Mouse (Mus musculus) myocyte (in vitro differentiated cells): ENCODE results near the gene Mab21l2. TPM values are rescaled to one million over a fixed set of nuclear protein-coding genes. Genes with fewer than 3 reads are reported as not detected.

Source experiments
- H3K27me3 ChIP-seq: one replicate; pipeline ENCODE4 v1.6.1; 2011; ENCODE audit not compliant: control insufficient read depth, insufficient read depth, insufficient read length
- H3K36me3 ChIP-seq: one replicate; pipeline ENCODE4 v1.6.1; 2011; ENCODE audit not compliant: control insufficient read depth, insufficient read depth
- H3K4me2 ChIP-seq: one replicate; pipeline ENCODE4 v1.6.1; 2011; ENCODE audit warnings: low read depth, control low read depth
- H3K4me3 ChIP-seq: one replicate; pipeline ENCODE4 v1.5.1; 2011; ENCODE audit warnings: mild to moderate bottlenecking, control low read depth, moderate library complexity
- H3K79me2 ChIP-seq: one replicate; pipeline ENCODE4 v1.6.1; 2011; ENCODE audit not compliant: control insufficient read depth, insufficient read depth
- H3ac ChIP-seq: one replicate; pipeline ENCODE4 v1.6.1; 2011; ENCODE audit not compliant: control insufficient read depth, insufficient read length
- CEBPB ChIP-seq: IDR thresholded peaks from 2 replicates; pipeline ENCODE4 v1.6.1; 2011; ENCODE audit warnings: mild to moderate bottlenecking, moderate library complexity; ENCODE audit not compliant: poor library complexity, insufficient read depth, severe bottlenecking
- E2F4 ChIP-seq: IDR thresholded peaks from one replicate; pipeline ENCODE4 v1.6.1; 2011; ENCODE audit warnings: mild to moderate bottlenecking, control low read depth, moderate library complexity; ENCODE audit not compliant: insufficient read depth
- MAX ChIP-seq: IDR thresholded peaks from one replicate; pipeline ENCODE4 v1.6.1; 2011; ENCODE audit warnings: low read depth, mild to moderate bottlenecking, control low read depth
- MYOD1 ChIP-seq, 3 experiments: IDR thresholded peaks; one replicate each; pipeline ENCODE4 v1.6.1; 2011; ENCODE audit warnings: control low read depth in 2 of 3, low read depth in 2 of 3, mild to moderate bottlenecking in 2 of 3, moderate library complexity in 1 of 3; ENCODE audit not compliant: insufficient read length in 2 of 3, control insufficient read depth in 1 of 3
- MYOG ChIP-seq, 3 experiments: IDR thresholded peaks; one replicate each; pipeline ENCODE4 v1.6.1; 2011; ENCODE audit warnings: control low read depth in 2 of 3, low read depth in 2 of 3, mild to moderate bottlenecking in 2 of 3; ENCODE audit not compliant: insufficient read length in 2 of 3, control insufficient read depth in 1 of 3, insufficient read depth in 1 of 3
- POLR2A ChIP-seq: IDR thresholded peaks from one replicate; pipeline ENCODE4 v1.6.1; 2011; ENCODE audit warnings: low read depth, mild to moderate bottlenecking, control low read depth, moderate library complexity; ENCODE audit not compliant: insufficient read length
- POLR2AphosphoS2 ChIP-seq: IDR thresholded peaks from one replicate; pipeline ENCODE4 v1.6.1; 2011; ENCODE audit warnings: low read depth, control low read depth; ENCODE audit not compliant: insufficient read length
- REST ChIP-seq: IDR thresholded peaks from one replicate; pipeline ENCODE4 v1.6.1; 2011; ENCODE audit warnings: mild to moderate bottlenecking, control low read depth, moderate library complexity; ENCODE audit not compliant: insufficient read depth, insufficient read length
- SRF ChIP-seq: IDR thresholded peaks from one replicate; pipeline ENCODE4 v1.6.1; 2011; ENCODE audit warnings: low read depth; ENCODE audit not compliant: control insufficient read depth, insufficient read length
- TCF12 ChIP-seq: IDR thresholded peaks from one replicate; pipeline ENCODE4 v1.6.1; 2011; ENCODE audit warnings: mild to moderate bottlenecking, control low read depth; ENCODE audit not compliant: poor library complexity, insufficient read depth, severe bottlenecking
- TCF3 ChIP-seq: IDR thresholded peaks from one replicate; pipeline ENCODE4 v1.6.1; 2011; ENCODE audit warnings: low read depth, control low read depth; ENCODE audit not compliant: insufficient read length
- USF1 ChIP-seq: IDR thresholded peaks from one replicate; pipeline ENCODE4 v1.6.1; 2011; ENCODE audit warnings: low read depth, mild to moderate bottlenecking, control low read depth, moderate library complexity
- polyA plus RNA-seq: library from polyadenylated mRNA; unstranded; fragments of >200 nt; fragmentation: generic; extraction: Trizol; gene quantifications from one replicate; pipeline ENCODE4 v1.2.1, GENCODE M21; 2012; ENCODE audit warnings: missing spikeins

The Mab21l2 gene
- polyA plus RNA-seq, 1 experiment: not detected

- no peak for TF ChIP-seq CEBPB
- no peak for TF ChIP-seq SRF
- TF ChIP-seq TCF3: no peak
- no peak for TF ChIP-seq MYOD1 (IDR thresholded peaks at IDR 0.05; ENCODE audit: control insufficient read depth in 1 of 3, insufficient read length in 2 of 3, low read depth in 2 of 3)
- TF ChIP-seq POLR2A: no peak
- TF ChIP-seq POLR2AphosphoS2: no peak
- no peak for TF ChIP-seq REST
- no peak for TF ChIP-seq MAX
- no peak for TF ChIP-seq USF1
- TF ChIP-seq TCF12: no peak
- no peak for TF ChIP-seq MYOG (IDR thresholded peaks at IDR 0.05; ENCODE audit: control insufficient read depth in 1 of 3, insufficient read depth in 1 of 3, insufficient read length in 2 of 3, low read depth in 2 of 3)
- no peak for TF ChIP-seq E2F4
- H3K27me3 ChIP-seq: no peaks in the 10 kb centered on the region
- no peaks in the 10 kb centered on the region for H3K36me3 ChIP-seq
- no peak overlapping the region for H3ac ChIP-seq
- H3K4me3 ChIP-seq: no peak overlapping the region
- H3K79me2 ChIP-seq: no peaks in the 10 kb centered on the region
- H3K4me2 ChIP-seq: no peak overlapping the region
Measured at GRCm38 (mm10) chr3:86518506-86519109, 29.8 kb downstream of the Mab21l2 start.

- no peaks in the 10 kb centered on the region for H3K79me2 ChIP-seq
- H3K4me2 ChIP-seq: no peak overlapping the region
- H3K4me3 ChIP-seq: no peak overlapping the region
- no peaks in the 10 kb centered on the region for H3K27me3 ChIP-seq
- TF ChIP-seq SRF (no peak), REST (no peak), POLR2AphosphoS2 (no peak), USF1 (no peak), TCF12 (no peak), MAX (no peak), MYOG (IDR thresholded peaks at IDR 0.05; ENCODE audit: control insufficient read depth in 1 of 3, insufficient read depth in 1 of 3, insufficient read length in 2 of 3, low read depth in 2 of 3) (no peak), E2F4 (no peak), TCF3 (no peak), CEBPB (no peak), POLR2A (no peak), MYOD1 (IDR thresholded peaks at IDR 0.05; ENCODE audit: control insufficient read depth in 1 of 3, insufficient read length in 2 of 3, low read depth in 2 of 3) (no peak)
- H3ac ChIP-seq: no peak overlapping the region
- no peaks in the 10 kb centered on the region for H3K36me3 ChIP-seq
Measured at GRCm38 (mm10) chr3:86500586-86500985, 47.8 kb downstream of the Mab21l2 start.
